Mouse (Mus musculus) liver, embryonic 18 days (tissue): ENCODE results near the gene Cep162. TPM values are rescaled to one million over a fixed set of nuclear protein-coding genes. Genes with fewer than 3 reads are reported as not detected.

Source experiments
- polyA plus RNA-seq: library from polyadenylated mRNA; depleted of rRNA; stranded (reverse); fragments of >200 nt; gene quantifications from 2 replicates; pipeline ENCODE4 v1.2.3, GENCODE M21; 2012; rRNA removed

The Cep162 gene
- polyA plus RNA-seq: 0.82 and 0.88 TPM in 2 replicates

DNA sequence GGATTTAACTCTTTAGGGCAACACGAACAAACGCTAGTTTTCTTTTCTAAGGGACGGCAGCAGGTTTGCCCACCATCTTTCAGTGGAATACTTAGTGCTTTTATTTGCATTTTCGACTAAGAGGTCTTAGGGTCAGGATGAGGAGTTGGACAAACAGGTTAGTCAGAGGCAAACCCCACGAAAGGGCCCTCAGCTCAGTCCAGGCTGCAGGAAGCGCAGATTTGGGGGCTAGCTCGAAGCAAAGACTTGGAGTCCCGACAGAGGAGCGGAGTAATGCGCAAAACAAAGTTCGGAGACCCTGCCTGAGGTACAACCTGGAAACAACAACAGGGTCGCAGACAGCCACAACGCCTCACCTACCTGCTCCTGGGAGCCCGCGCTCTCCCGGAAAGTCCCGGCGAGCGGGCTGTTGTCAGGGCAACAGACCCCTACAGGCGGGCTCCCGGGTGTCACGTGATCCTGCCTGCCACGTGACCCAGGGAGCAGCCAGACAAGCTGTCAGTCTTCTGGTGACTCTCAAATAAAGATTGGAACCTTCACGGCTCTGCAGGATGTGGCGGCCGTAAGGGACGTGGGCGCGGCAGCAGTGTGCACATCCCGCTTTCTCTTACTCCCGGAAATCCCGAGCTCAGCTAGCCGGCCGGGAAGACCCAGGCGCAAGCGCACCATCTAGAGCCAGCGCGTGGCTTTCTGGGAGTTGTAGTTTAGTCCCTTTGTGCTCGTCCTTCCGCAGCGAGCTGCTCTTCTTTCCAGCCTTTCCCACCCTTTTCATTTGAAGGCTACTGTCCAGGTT is at the start of gene Cep162:
Gene Cep162 (minus strand): TSS at position 634 of the 793 bp plus-strand sequence.

DNA sequence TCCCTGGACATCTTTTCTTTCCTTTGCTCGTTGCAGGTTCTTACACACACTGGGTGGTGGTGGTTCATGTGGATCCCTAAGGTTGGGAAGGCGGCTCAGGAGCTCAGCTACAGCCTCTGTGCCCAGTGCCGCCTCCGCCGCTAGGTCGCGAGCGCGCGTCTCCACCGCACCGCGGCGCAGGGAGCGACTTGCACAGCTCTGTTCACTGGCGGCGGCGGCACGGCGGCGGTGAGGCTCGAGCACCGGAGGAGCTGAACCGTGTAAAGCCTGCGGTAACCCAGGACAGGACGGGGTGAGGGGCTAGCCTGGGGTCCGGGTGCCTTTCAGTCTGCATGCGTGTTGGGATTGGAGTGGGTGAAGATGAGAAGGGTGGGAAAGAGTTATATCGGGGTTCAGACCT is 111.2 kb downstream of the Cep162 start, which contains the start of gene Mrap2:
Gene Mrap2 (plus strand): TSS at position 201 of the 400 bp plus-strand sequence.

Other genes starting within 250 kb of the Cep162 start
- not detected in 2 replicates for gene Ripply2, start 240.0 kb downstream of the Cep162 start, polyA plus RNA-seq
- gene Cyb5r4, start 233.5 kb downstream of the Cep162 start, polyA plus RNA-seq: 11.8 and 13.0 TPM in 2 replicates
- not detected in 2 replicates for gene Mrap2, start 111.2 kb downstream of the Cep162 start, polyA plus RNA-seq